Mouse (Mus musculus): ENCODE measurements around the gene Skint11.
"Not testable (repeated sequence)": the region's sequence is repeated elsewhere in the genome, so short reads cannot be mapped to it uniquely, and the experiment has no call there.

Gene Skint11

DNA sequence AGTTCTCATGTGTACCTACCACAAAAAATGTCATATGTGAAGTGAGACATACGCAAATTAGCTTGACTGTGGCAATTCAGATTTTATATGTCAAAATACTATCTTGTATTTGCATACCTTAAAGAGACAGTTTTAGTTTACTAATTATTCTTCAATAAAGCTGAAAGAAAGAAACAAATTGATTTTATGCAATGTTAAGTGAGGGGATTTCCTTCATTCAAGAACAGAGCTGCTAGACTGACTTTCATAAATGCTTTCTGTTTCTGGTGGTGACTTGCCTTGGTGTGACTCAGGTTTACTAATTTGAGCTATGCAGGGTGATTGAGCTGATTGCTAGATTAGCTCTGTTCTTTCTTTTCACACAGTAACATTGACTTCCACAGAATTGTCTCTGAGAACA, at the start of gene Skint11:
Skint11 (plus strand) TSS at position 301 of the 400 bp plus-strand sequence.
- DNase-seq (ENCODE audit: low read depth, low spot score), result no peak

DNA sequence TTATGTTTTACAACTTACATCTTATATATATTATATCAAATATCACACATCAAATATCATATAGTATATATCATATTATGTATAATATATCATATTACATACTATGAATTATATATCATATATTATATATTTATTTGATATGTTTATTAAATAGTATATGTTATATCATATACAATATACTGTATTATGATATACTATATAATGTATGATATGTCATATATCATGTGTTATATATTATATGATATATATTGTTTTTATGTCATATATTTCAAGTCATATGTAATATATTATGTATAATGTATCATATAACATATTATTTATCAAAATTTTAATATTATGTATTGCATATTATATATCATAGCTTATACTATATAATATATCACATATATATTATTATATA, 2.0 kb upstream of the Skint11 start:
- DNase-seq (ENCODE audit: low read depth, low spot score), result no peak

DNA sequence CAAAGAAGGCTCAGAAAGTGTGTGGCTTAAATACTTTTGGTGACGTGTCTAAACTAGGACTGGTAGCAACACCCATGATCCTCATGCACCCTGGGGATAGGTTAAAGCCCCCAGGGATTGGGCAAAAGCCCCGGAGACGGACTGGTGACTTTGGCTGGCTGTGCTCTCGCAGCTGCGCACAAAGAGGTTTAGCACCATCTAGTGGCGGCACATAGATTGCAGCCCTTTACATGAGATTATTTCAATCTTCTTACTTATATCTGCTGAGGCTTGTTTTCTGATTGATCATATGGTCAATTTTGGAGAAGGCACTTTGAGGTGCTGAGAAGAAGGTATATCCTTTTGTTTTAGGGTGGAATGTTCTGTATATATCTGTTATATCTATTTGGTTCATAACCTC, 9.7 kb downstream of the Skint11 start:
- not testable (repeated sequence) for DNase-seq (ENCODE audit: low read depth, low spot score)

DNA sequence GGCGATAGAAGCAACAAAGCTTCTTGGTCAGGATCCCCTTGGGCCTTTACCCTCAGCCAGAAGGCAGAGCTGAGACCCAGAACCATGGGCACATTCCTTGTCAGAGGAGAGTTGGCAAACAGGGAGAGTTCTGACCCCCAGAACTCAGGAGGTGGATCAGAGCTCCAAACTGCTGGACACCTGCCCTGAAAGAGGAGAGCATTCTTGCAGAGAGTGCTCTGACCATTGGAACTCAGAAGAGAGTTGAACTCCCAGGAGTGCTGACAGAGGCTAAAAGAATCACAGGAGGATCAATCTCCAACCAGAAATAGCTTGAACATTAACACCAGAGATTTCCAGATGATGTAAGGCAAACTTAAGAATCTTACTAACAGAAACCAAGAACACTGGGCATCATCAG, 93.7 kb downstream of the Skint11 start:
- DNase-seq (ENCODE audit: low read depth, low spot score), result not testable (repeated sequence)

Data from retina, adult 2 months (tissue).